Mouse (Mus musculus) urinary bladder, adult 2 months (tissue): Measurements from ENCODE around the gene Prickle4. TPM values are rescaled to one million over a fixed set of nuclear protein-coding genes. Genes with fewer than 3 reads are reported as not detected.
A peak's percentile ranks its signal among the peaks of the same experiment; 100 is the strongest.

ENCODE experiments used
- DNase-seq: peaks from one replicate; pipeline ENCODE4 v3.0.0; 2022; ENCODE audit warnings: low spot score
- polyA plus RNA-seq: library from polyadenylated mRNA; depleted of rRNA; stranded (reverse); fragments of >200 nt; gene quantifications from 2 replicates; pipeline ENCODE4 v1.2.3, GENCODE M21; 2012; rRNA removed

Prickle4 gene
- polyA plus RNA-seq = 1.4 and 1.5 TPM in 2 replicates

GRCm38 (mm10) chr17:47694503-47695336 is at the start of gene Prickle4:
Gene Prickle4 (minus strand): TSS chr17:47694736.
- DNase-seq = peak; percentile 97

GRCm38 (mm10) chr17:47744086-47744485 is 49.5 kb upstream of the Prickle4 start:
- no peak for DNase-seq

- DNase-seq = no peak
Measured at GRCm38 (mm10) chr17:47742991-47743734, 48.6 kb upstream of the Prickle4 start.

GRCm38 (mm10) chr17:47740186-47740585 is 45.6 kb upstream of the Prickle4 start:
- no peak for DNase-seq

GRCm38 (mm10) chr17:47738879-47739798 is 44.6 kb upstream of the Prickle4 start:
- no peak for DNase-seq

- peak; percentile 45 for DNase-seq
Measured at GRCm38 (mm10) chr17:47738066-47738878, 43.7 kb upstream of the Prickle4 start.

GRCm38 (mm10) chr17:47737271-47738065 is 42.9 kb upstream of the Prickle4 start:
- DNase-seq = peak; percentile 78

DNA sequence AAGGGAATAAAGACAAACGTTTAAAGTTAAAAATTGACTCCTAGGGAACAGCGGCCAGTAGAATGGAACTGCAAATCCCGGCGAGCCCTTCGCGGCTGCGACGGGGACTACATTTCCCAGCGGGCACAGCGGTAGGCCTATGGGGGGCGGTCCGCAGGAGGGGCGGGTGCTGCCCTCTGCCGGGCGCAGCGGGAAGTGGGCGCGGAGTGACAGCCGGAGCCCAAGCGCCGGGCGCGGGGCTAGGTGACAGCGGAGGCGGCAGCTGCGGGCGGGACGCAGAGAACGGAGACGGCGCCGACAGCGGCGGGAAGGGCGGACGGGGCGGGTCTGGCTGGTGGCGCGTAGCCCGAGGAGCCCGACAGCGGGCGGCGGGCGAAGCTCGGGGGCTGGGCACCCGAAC is 42.3 kb upstream of the Prickle4 start, which contains the start of gene Tfeb:
Tfeb (plus strand) TSS at position 175 of the 400 bp plus-strand sequence.
- DNase-seq = peak; percentile 98

DNA sequence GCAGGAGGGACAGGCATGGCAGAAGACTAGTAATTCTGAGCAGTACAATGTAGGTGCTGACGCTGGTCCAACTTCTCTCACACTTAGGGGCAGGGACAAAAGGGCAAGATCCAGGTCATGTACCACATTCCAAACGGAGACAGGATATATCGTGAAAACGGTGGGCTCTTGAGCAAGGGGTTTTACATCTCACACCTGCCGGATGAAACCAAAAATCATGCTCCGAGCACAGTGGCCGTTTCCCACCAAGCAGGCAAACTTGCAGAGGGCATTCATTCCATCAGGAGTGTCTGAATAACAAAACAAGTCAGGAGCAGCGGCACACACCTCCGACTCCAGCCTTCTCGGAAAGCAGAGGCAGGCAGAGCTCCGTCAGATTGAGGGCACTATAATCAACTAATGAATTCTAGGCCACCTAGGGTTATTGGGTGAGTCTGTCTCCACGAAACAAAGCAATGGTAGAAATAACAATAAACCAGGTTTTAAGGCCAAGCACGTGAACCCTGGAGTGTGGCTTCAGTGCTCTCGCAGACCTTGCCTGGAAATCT is 41.1 kb upstream of the Prickle4 start:
- DNase-seq = no peak

GRCm38 (mm10) chr17:47730633-47731575 is 36.4 kb upstream of the Prickle4 start:
- no peak for DNase-seq

DNA sequence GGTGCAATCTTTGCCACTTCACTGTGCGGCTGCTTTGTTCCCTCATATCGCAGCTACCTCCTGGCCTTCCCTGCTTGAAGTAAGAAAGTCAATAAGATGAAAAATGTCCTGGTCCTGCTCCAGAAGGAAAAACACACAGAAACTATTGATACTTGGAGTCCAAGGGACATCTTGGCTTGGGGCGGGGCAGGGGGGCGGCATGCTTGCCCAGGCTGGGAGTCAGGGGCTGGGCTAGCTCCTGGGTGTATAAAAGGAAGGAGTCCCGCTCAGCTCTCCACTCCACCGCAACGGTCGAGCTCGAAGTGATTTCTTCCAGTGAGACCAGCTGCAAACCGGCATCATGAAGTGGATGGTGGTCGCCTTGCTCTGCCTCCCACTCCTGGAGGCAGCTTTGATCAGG is 32.0 kb upstream of the Prickle4 start, which contains the start of gene Pgc:
Pgc (plus strand) TSS at position 277 of the 400 bp plus-strand sequence.
- DNase-seq = no peak

DNA sequence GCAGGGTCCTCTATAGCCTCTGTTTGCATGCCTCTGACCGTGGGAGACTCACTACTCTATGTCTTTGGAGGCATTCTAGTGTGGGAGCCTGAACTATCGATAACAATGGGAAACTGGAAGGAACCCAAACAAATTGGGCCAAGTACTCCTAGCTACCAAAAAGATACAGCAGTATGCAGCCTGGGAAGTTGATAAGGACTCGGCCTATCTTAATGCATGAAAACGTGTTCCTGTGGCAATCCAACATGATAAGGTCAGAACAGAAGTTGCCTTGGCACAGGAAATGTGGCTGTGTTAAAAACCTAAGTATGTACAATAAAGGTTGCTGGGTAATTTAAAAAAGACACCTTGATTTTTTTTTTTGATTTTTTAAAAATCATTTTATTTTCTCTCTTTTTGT is 26.6 kb upstream of the Prickle4 start:
- no peak for DNase-seq

DNA sequence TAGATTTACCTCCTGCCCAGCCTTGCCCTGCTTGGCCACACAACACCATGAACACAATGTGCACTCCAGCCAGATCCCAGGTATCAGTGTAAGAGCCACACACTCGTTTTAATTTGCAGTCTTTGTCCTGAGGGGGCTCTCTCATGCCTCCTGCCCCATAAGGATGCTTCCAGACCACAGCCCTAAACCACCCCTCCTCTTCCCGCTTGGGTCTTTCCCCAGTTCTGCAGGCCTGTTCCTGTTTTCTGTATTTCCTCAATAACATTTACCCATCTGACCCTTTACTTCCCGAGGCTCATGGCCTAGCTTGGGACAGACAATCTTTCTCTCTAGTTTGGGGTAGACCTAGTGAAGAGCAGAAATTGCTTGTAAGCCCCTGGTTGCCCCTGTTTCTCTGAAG is 20.5 kb upstream of the Prickle4 start:
- DNase-seq = no peak

DNA sequence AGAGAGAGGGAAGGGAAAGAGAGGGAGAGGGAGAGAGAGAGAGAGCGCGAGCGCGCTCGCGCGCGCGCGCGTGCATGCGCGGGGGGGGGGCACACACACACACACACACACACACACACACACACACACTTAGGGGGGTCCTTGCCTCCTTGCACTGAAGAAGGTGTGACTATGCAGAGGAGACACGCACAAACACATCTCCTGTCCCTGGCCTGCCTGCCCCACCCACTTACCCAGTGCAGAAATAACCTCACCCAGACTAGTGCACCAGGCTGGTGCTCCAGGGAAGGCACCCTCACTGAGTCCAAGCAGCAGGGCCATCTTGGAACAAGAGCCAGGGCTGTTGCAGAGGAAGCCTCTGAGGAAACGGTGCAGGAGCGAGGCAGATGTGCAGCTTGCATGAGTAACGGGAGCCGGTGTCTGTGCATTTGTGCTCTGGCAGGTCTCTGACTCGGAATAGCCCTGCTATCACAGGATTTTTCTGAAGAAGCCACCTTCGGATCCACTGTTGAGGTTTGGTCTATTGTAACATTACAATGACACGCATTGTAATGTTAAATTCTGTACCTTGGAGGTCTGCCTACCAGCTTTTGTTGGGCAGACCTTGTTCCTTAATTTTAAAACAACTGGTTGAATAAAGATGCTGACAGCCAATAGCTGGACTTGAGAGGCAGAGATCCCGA is 18.5 kb upstream of the Prickle4 start:
- no peak for DNase-seq

GRCm38 (mm10) chr17:47711883-47712282 is 17.3 kb upstream of the Prickle4 start:
- no peak for DNase-seq

DNA sequence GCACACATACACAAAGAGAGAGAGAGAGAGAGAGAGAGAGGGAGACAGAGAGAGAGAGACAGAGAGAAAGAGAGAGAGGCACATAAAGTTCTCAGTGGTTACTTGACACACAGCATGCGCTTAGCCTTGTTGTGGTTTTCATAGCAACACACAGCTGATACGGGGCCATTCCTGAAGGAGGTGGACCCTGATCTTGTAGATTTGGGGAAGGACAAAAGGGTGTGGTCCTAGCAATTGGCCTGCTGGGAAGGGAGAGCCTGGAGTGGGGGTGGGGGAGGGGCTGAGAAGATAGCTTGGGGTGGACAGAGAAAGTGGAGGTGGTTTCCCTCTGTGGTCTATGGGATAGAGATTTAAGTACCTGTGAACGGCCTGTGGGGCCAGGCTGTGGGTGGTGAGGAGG is 15.5 kb upstream of the Prickle4 start:
- DNase-seq = no peak

DNA sequence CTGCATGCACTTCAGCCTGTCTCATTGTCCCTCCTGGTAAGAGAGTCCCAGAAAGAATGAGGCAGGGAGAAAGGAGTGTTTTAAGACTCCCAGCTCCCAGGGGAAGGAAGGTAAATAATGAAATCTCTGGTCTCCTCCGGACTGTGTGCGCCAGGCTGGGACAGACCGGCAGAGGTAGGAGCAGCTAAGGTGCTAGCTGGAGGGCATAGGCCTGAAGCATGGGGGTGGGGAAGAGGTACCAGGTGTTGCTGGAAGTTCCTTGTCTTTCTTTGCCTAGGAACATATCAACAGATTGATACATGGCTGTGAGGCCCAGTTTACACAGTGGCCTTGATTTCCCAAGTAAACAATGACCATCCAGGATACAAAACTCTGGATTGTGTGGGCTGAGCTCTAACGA is 14.4 kb upstream of the Prickle4 start:
- no peak for DNase-seq

- no peak for DNase-seq
Measured at GRCm38 (mm10) chr17:47707961-47708360, 13.4 kb upstream of the Prickle4 start.
